Mouse (Mus musculus): ENCODE measurements at regions not wholly inside any gene's neighbourhood (a gene's known extent, or its start where the extent isn't known, plus 50 kb on each side); places are given as distances from the start of the nearest gene placed in this dataset.
A peak's percentile ranks its signal among the peaks of the same experiment; 100 is the strongest.

DNA sequence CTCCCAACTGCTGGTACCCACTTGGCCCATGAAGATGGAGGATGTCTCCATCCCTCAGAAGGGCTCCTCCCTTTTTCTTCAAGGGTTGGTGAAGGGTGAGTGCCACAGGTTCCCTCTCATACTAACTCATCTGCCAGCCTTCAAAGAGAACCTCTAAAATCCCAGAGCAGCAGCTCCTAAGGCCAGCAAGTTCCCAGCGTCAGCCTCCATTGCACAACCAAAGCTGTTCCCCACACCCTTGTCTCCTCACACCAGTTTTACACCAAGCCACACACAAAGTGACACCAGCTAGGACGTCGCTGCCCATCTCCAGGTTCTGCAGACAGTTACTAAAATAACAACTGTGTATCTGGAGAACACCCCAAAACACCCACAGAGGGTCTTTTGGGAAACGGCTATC lies 198.9 kb upstream of the Sulf2 start:
- no peak for DNase-seq (ENCODE audit: low spot score)

DNA sequence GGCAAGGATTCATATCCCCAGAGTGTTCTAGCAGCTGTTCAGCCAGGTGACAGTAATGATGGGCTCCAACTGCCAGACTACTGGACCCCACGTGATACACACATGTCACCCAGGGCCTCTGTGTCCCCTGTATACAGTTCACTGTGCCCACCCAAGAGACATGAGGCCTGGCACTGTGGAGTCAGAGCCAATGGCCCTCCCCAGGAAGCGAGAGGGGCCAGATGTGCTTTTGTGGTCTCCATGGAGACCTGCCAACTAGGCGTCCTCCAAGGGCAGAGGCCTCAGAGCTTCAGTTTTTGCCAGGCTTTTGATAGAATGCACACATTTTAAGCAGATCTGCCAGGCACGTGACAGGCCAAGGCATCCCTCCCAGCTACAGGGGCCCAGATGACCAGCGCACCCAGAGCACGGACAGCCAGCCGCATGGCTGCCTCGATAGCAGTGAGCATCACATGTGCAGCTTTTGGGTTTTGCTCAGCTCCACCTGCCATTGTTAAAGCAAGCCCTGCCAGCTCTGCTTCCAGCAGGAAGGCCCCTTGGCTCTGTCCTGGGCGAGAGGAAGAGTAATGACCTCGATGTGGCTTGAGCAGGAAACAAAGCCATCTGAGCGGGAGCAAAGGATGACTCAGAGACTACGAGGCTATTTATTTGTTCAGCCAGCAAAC lies 198.1 kb upstream of the Sulf2 start:
- DNase-seq (ENCODE audit: low spot score): no peak

DNA sequence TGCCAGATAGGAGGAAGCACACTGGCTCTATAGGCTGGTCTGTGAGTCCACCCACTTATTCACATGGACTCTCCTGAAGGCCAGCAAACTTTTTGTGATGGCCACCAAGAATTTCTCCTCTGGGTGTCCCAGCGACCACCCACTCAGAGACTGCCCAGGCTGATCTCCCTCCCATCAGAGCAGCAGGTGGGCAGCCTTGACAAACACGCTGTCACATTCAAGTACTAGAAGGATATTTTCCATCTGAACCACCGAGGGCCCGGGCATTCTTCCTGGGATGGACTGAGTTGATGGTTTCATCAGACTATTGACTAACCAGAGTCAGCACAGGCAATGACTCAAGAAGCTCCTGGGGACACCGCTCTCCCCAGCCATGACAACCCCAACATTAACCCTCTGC lies 196.5 kb upstream of the Sulf2 start:
- no peak for DNase-seq (ENCODE audit: low spot score)

DNA sequence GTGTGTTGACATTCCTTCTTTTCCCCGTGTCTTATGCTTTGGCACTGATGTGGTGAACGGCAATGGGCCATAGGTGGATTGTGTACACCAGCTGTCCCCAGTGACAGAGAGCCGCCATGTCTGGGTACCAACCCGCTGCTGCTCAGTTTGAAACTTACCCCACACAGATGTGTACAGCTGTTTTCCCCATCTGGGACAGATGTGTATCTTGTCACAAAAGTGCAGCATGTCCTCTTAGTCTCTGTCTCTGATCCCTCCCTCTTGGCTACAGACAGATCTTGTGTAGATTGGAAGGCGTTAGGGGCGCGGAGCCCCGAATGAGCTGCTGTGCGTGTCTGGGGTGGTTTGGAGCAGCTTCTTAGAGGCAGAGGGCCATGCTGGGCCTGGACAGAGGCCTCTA lies 196.1 kb upstream of the Sulf2 start:
- DNase-seq (ENCODE audit: low spot score): no peak

DNA sequence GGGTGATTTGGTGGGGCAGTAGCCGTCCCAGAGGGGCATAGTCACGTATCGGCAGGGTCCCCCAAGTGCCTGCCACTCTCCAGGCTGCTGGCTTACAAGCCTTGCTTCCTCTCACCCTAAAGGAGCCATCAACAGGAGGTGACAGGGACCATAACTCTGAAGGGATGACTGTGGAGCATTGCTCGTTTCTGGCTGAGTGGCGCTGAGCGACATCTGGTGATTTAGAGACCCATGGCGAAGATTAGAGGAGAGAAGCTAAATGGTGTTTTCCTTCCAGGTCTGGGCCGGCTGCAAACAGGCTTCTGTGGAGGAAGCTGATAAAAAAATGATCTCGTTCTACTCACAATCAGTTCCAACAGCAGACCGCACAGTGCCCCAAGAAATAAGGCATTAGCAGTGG lies 193.2 kb upstream of the Sulf2 start:
- DNase-seq (ENCODE audit: low spot score): no peak

DNA sequence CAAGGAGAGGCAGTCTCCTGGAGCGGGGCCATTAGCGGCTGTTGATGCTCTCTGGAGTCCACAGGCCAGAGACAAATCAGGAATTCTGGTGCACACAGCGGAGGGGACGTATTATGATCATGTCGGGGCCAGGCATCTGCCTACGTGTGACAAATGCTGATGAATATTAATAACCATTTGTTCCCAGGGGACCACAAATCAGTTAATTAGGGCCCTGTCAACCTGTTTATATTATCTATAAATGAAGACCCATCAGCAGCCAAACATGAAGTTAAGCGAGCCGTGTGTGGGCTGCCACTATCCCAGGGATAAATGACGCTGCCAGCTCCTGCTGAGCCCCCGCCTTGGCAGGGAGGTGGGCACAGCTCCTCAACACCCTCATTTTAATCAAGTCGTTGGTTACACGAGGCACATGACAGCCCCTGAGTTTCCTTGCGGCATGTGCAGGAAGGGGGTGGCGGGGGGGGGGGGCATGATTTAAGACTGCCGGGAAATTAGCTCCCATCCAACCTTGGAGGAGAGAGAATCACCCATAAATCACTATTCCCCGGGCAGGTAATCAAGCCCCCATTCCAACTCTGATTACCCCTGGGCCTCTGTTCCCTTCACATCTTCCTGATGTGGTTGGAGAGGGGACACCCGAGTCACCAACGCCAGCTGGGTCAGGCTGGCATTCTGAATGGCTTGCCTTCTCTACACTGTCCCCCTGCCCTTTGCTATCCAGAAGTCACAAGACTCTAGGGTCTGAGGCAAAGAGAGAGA lies 191.1 kb upstream of the Sulf2 start:
- no peak for DNase-seq (ENCODE audit: low spot score)

DNA sequence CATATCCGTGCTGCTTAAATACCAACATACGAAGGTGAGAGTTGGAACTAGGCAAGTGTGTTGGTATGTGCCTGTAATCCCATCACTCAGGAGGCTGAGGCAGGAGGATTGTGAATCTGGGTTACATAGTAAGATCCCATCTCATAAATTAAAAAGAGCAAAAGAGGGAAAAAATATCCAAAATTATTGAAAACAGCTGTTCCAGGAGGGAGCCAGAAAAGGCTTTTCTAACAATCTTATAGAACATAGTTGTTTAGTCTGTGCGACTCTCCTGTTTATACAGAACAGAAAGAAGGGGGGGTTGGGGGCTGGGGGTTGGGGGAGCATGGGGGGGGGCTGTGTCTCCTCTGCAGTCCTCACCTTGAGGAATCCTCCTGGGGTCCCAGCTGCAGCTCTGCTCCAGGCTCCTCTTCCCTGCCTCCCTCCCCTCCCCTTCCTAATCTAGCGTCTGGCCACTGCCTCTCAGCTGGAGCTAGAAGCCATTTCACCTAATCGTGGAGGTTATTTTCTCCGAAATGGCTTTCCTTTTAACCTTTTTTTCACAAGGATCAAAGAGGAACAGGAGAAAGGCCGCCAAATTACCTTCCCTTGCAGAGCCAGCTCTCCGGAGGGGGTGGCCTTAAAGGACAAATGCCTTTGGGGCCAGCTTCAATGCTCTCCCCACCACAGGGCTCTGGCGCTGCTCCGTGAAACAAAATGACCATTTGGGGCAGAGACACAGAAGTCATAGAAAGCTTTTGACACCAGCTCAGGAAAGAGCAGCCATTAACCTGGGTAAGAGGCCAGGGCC lies 188.3 kb upstream of the Sulf2 start:
- no peak for DNase-seq (ENCODE audit: low spot score)

DNA sequence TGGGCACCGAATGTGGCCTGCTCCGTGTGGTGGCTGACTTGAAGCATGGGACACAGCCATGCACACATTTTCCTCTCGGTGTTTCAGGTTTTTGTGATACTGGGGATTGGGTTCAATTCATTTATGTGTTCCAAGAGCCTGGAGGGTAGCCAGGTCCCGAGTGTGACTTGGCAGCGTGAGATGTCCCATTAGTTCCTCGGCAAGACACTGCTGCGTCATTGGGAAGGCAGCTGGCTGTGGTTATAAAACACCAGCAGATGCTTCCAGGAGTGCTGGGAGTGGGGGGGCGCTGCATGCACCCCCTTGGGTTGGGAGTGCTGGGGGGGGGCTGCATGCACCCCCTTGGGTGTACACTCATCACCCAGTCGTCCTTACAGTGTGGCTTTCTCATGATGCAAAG lies 186.9 kb upstream of the Sulf2 start:
- peak; percentile 51 for DNase-seq (ENCODE audit: low spot score)

DNA sequence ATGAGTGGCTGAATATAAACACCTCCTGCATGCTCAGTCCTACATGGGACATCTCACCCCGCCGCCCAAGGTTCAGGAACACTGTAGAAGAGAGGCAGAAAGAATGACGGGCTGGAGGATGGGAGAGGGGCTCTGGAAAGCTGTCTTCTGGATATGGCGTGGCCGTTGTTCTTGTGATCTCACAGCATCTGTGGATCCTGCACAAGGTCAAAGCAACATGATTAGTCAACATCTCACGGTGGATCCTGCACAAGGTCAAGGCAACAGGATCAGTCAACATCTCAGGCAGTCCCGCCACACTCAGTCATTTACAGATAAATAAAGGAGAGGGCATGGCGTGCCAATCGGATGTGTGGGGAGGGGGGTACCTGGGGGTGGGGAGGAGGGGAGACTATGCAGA lies 184.7 kb upstream of the Sulf2 start:
- no peak for DNase-seq (ENCODE audit: low spot score)

DNA sequence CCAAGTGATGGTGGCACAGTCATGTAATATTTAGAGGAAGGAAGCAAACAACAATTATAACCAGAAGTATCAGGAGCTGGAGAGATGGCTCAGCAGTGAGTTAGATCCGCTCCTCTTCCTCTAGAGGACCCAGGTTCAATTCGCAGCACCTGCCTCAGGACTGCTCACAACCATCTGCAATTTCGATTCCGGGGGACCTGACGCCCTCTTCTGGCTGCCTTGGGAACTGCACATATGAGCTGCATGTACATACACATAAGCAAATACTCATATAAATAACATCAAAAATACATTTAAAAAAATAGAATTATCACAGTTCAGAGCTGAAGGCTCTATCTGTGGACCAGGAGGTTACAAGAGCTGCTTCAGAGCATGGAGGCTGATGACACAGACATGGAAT lies 184.0 kb upstream of the Sulf2 start:
- DNase-seq (ENCODE audit: low spot score): no peak

DNA sequence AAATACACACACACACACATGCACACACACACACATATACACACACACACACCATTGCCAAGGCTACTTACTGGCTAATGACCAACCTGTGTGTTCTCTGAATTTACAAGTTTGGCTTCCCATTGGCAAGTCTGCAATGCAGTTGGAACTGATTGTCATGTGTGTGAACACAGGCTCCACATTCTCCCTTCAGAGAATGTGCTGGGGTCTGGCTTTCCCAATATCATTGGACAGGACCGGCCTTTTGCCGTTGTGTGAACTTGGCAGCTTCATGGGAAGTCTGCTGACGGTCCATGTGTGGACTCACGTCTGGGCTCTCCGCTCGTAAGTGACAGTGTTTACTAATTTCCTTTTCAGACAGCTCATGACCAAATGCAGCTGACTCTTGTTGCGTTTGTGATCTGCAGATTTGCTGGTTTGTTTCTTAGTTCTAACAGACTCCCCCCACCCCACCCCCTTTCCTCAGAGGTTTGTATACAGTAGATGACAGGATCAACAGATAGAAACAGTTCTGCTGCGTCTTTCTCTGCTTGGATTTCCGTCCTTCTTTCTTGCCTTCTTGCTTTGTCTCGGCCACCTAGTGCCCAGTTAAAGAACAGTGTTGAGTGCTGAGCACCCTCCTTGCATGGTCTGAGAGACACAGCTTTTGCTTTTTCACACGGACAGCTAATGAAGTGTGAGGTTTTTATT lies 183.1 kb upstream of the Sulf2 start:
- no peak for DNase-seq (ENCODE audit: low spot score)

DNA sequence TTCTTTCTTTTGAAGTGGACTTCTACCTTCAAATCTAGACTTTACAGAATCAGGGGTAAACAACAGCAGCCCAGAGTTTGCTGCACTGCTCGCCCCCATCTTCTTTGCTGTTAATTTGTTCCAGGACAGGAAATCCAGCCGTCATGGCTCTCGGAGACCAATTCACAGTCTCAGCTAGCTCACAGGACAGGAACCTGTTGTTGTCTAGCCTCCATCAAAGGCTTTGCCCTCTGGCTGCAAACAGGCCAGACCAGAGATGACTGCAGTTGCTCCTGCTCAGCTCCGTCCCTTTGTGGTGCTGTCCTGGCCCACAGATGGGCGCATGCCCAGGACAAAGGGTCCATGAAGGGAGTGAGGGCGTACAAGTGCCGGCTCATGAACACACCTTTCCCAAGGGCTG lies 182.2 kb upstream of the Sulf2 start:
- no peak for DNase-seq (ENCODE audit: low spot score)

DNA sequence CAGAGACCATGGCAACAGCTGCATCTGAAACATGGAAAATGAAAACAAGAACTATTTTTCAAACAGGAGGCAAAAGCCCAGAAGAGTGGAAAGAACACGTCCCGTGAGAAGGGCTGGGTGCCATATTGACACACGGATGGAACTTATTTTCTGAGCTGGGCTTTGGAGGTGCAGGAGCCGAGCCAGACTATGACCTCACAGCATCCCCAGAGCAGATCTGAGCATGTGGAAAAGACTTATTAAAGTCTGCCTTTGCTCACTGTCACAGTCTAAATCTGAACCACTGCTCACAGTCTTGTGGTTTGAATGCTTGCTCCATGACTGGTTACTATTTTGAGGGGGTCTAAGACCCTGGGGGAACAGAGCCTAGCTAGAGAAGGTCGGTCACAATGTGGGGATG lies 180.2 kb upstream of the Sulf2 start:
- no peak for DNase-seq (ENCODE audit: low spot score)

DNA sequence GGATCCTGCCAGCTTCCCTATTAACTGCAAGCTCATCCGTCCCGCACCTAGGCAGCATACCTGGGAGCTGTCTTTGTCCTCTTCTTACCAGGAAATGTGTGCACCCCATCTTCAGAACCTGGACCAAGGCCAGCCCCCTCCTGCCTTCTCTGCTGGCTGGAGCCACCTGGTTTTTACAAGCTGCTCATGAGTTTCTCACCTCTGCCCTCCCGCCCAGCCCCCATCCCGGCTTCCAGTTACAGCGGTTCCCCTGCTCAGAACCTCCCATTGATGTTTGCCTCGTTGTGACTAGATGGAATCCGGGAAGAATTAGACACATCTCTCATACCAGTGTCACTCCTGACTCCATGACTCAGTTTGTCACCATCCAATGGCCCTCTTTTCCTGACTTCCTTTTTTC lies 179.1 kb upstream of the Sulf2 start:
- DNase-seq (ENCODE audit: low spot score): no peak

DNA sequence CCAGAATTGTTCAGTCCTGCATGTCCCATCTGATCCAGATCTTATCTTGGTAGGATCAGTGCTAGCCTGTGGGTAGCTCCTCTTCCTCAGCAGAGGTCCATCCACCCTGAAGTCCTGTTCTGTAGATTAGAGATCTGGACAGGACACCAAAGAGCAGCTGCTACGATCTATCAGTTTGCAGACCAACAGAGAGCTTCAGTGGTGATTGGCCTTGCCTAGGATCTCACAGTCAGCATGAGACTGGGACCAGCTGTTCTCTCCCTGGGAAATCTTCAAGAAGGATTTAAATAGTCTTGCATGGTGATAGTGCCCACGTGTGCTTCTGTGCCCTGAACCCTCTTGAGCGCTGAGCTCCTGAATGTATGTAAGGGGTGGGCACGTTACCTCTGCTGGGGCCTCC lies 178.4 kb upstream of the Sulf2 start:
- DNase-seq (ENCODE audit: low spot score): no peak

DNA sequence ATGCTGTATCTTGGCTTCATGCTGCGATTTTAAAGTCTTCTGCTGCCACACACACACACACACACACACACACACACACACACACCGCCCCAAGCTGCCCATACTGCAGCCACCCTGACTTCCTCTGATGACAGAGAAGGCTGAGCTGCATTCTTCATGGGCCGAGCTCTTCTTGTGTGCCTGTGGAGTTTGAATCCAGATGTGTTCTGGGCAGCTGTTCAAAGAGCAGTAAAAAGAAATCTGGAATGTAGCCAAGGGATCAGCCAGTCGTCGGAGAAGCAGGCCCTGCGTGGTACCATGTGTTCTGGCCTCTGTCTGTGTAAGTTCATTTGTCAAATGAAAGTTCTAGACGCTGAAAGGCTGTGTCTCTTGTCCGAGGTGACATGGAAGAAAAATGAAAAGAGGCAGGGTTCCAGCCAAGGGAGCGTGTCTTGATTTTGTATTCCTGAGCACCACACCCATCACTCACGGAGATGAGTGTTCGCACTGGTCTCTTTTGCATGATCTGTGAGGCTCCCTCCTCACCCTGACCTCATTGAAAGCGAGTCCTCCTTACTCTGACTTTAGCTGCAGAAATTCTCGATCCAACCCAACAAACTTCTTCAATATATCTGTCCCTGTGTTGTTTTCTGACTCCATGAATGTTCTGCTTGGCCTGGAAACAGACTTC lies 177.4 kb upstream of the Sulf2 start:
- DNase-seq (ENCODE audit: low spot score): peak; percentile 33

DNA sequence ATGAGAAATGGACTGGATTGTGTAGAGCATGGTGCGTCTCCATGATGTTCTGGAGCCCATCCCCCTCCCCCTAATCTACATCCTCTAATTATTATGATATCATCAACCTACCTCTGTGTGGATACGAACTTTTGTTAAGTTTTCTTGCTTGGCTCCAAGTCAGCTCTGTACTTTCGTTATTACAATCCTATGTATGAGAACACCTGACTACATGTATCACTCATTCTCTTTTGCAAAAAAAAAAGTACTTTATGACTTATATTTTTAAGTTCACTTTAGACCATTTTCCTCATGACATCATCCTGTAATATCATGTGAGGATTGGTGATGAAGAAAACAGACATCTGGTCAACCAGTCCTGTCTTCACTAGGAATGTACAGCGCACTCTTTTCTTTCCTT lies 175.7 kb upstream of the Sulf2 start:
- DNase-seq (ENCODE audit: low spot score): no peak

DNA sequence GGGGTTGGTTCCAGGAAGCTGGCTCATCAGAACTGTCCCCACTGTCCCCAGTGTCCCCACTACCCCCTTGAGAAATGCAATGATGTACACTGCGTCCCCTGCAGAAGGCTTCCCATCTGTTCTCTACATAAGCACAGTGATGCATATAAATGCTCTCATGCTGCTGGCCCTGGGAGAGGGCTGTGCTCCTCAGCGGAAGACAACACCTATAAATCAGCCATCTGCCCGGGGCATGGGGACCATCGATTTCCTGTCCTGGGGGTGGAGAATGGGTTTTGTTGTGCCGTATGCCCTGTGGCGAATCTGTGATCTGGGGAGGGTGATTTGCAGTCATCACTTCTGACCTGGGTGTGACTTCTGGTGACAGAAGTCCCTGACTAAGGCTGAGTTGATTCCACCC lies 174.9 kb upstream of the Sulf2 start:
- DNase-seq (ENCODE audit: low spot score): no peak

DNA sequence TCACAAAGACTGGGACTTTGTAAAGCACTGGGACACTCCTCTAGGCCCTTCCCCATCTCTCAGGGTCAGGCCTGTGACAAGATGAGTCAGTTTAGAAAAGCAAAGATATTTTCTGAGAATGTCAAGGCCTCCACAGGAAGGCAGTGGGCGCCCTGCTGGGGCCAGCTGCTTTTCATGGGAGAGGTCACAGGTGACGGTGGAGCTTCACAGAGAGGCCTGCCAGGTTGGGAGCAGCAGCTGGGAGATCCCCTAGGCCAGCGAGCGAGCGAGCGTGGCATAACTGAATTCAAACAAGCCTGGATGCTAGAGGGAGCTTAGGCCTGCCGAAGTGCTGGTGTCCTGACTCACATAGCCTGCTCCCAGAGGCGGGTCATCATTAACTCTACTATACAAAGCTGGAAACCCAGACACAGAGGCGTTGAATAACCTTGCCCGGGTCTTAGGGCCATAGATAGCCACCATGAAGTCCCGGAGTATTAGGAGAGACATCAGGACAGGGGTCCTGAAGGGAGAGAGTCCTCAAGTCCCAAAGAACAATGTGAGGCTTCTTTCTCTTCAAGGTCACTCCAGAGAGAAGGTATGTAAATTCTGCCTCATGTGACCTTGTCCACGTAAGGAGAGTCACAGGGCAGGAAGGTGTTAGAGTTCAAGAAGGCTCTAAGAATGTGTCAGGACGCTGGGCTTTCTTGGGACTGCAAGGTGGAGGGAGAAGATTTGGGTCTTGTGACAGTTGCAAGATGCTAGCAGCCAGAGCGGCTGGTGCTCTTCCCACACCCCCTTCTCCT lies 174.3 kb upstream of the Sulf2 start:
- no peak for DNase-seq (ENCODE audit: low spot score)

DNA sequence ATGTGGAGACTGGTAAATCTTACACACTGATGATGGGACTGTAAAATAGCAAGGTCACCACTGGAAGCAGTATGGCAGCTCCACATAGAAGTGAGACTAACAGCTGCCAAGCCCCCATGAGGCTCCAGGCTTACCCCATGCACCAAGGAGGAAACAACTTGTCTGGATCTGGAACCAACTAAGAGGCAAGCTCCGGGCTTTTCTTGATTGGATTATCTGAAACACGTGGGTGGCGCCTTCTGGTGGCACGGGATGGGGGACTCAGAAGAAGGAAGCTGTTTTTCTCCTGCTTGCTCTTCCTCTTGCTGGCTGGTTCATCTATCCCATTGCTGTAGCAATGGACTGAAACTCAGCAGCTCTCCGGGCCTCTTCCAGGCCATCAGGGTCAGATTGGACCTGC lies 171.5 kb upstream of the Sulf2 start:
- DNase-seq (ENCODE audit: low spot score): no peak

DNA sequence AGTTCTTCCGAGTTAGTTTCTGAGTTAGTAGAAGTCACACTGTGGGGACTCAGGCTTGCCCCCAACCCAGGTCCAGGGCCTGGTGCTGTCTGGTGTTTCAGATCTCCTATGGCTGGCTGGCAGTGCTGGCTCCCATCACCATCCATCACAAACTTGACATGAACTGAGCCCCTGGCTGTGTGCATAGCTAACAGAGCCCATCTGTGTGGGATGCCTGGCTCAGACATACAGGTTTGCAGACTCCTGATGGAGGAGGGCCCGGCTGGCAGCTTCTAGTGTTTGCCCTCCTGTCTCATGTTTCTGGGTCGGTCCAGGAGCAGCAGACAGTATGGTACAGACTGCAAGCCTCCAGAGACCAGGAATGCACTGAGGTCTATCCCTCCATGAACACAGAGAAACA lies 169.5 kb upstream of the Sulf2 start:
- no peak for DNase-seq (ENCODE audit: low spot score)

All from testis, postnatal 14 days (tissue).